ENCODE assay signal across 8 mouse cellular contexts in genomic region chr16:26590897-26591570, GRCm38 (mm10).
"Had no signal": no experiment of that assay in that cellular context is flagged by ENCODE, and none has a peak within 500 bp of the region (broad histone marks: within the 10 kb centered on the region; RNA-seq: fewer than 3 reads in every experiment).

No protein-coding gene starts in this region.

- DNase-seq: kidney, adult 8-10 months; kidney, postnatal 25 days; layer of hippocampus, adult 9-11 months; layer of hippocampus, postnatal 36 days; liver; right cerebral cortex, adult 18-20 months; right cerebral cortex, postnatal 25 days; thymus, postnatal 4 days had no signal
